Mouse (Mus musculus): ENCODE results near the gene Has1. TPM values are rescaled to one million over a fixed set of nuclear protein-coding genes. Genes with fewer than 3 reads are reported as not detected.

The Has1 gene
- polyA plus RNA-seq, 1 experiment, result 0.50 TPM

DNA sequence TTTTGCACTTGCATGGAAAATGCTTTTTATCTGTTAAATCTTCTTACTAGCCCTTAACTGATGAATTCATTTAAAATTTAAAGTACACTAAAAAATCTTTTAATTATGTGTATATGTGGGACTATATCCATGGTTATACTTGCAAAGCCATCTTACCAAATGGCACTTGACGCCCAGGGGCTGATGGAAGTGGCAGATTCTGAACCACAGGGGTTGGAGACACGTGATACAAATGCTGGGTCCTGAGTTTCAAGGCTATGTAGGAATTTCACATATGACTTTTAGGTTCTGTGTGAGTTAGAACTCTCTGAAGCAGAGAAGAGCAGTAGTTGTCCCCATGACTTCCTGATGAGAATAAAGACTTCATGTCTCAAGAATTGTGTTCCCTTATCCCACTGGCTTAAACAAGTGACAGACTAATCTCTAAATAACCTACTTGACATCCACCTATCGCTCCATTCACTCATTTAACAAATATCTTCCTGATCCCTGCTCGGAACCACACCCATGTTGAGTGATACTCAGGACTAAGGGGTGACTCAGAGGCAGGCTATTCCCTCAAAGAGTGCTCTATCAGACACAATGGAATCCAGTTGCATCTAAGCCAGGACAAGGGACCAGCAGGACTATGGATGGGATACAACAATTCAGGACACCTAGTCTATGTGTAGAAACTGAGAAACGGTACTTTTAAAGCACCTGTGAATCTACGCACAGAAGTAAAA lies 31.2 kb downstream of the Has1 start:
- H3K4me1 ChIP-seq (replicated peaks; ENCODE audit: control insufficient read depth, insufficient read depth, low read length), result peaks cover 10% of the 10 kb centered on the region; the same call in 1 of the 2 replicates
- no peak overlapping the region for H3K4me3 ChIP-seq (ENCODE audit: control insufficient read depth, insufficient read depth, low read length)
- H3K36me3 ChIP-seq (ENCODE audit: control insufficient read depth, insufficient read depth, low read length), result no peaks in the 10 kb centered on the region
- no peak for TF ChIP-seq CTCF (IDR thresholded peaks at IDR 0.05; ENCODE audit: borderline replicate concordance, control insufficient read depth, extremely low read depth, insufficient read depth, low read length, poor library complexity)
- no peak for TF ChIP-seq POLR2A (IDR thresholded peaks at IDR 0.05; ENCODE audit: control insufficient read depth, extremely low read depth, insufficient read depth, low read length, poor library complexity)
- no peak for DNase-seq
- H3K27ac ChIP-seq (ENCODE audit: control insufficient read depth, insufficient read depth, low read length), result no peak overlapping the region
- H3K27me3 ChIP-seq (ENCODE audit: control insufficient read depth, insufficient read depth, low read length), result no peaks in the 10 kb centered on the region; the same call in 1 of the 2 replicates
- WGBS, result 95% methylated on average over 6 of the region's 6 CpGs

DNA sequence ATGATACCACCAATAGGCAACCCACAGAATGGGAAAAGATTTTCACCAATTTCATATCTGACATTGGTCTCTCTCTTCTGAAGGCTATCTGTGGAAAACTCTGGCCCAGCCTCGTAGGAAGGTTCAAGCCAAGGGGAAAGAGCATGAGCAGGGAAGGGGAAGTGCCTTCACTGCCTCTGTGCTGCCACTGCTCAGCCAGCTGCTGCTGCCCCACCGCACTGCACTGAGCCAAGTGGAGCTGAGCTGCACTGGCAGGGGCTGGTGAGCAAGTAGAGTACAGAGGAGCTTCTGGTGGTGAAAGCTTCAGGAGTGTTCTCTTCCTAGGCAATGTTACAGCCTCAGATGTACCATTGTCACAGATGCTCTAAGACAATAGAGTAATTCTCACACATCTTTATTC lies 59.5 kb downstream of the Has1 start:
- no peaks in the 10 kb centered on the region for H3K27me3 ChIP-seq (ENCODE audit: control insufficient read depth, insufficient read depth, low read length)
- no peak overlapping the region for H3K27ac ChIP-seq (ENCODE audit: control insufficient read depth, insufficient read depth, low read length)
- no peak overlapping the region for H3K4me3 ChIP-seq (ENCODE audit: control insufficient read depth, insufficient read depth, low read length)
- no peaks in the 10 kb centered on the region for H3K4me1 ChIP-seq (replicated peaks; ENCODE audit: control insufficient read depth, insufficient read depth, low read length)
- TF ChIP-seq CTCF (IDR thresholded peaks at IDR 0.05; ENCODE audit: borderline replicate concordance, control insufficient read depth, extremely low read depth, insufficient read depth, low read length, poor library complexity), result no peak
- no peak for TF ChIP-seq POLR2A (IDR thresholded peaks at IDR 0.05; ENCODE audit: control insufficient read depth, extremely low read depth, insufficient read depth, low read length, poor library complexity)
- no peak for DNase-seq
- no peaks in the 10 kb centered on the region for H3K36me3 ChIP-seq (ENCODE audit: control insufficient read depth, insufficient read depth, low read length)
- 22% methylated on average over 2 of the region's 2 CpGs for WGBS

Other genes starting within 250 kb of the Has1 start
- 18.9 and 19.4 TPM in 2 replicates for gene Lnpep, start 230.2 kb downstream of the Has1 start, polyA plus RNA-seq (2012; rRNA removed)
- 0.04 TPM in 1 of 2 replicates, not detected in the other for gene Vmn2r90, start 151.5 kb downstream of the Has1 start, polyA plus RNA-seq (2012; rRNA removed)
- gene Spaca6, start 28.0 kb downstream of the Has1 start, polyA plus RNA-seq (2012; rRNA removed), result 11.3 and 14.9 TPM in 2 replicates
- 0.50 and 0.74 TPM in 2 replicates for gene Fpr1, start 28.7 kb upstream of the Has1 start, polyA plus RNA-seq (2012; rRNA removed)
- gene Fpr2, start 32.6 kb upstream of the Has1 start, polyA plus RNA-seq (2012; rRNA removed), result 0.18 and 0.73 TPM in 2 replicates
- not detected in 2 replicates for gene Fpr3, start 32.6 kb upstream of the Has1 start, polyA plus RNA-seq (2012; rRNA removed)
- not detected in 2 replicates for gene Fpr-rs4, start 166.5 kb upstream of the Has1 start, polyA plus RNA-seq (2012; rRNA removed)
- gene Vmn2r124, start 194.2 kb upstream of the Has1 start, polyA plus RNA-seq (2012; rRNA removed), result not detected in 2 replicates
- gene Vmn2r91, start 229.8 kb upstream of the Has1 start, polyA plus RNA-seq (2012; rRNA removed), result not detected in 2 replicates